Mouse (Mus musculus) gastrocnemius, postnatal 36 days (tissue): ENCODE data around the gene Paqr4. TPM values are rescaled to one million over a fixed set of nuclear protein-coding genes. Genes with fewer than 3 reads are reported as not detected.

Experiments used
- DNase-seq, 2 experiments: peaks; one replicate each; pipeline ENCODE4 v3.0.0; 2022
- intact Hi-C: fragments of 180-260 bp; cut with DNase I; formaldehyde crosslinking; loops from one replicate; pipeline ENCODE4 v1.15.1; 2025
- total RNA-seq, 2 experiments: library from RNA; stranded (reverse); gene quantifications; 2 replicates each; pipeline ENCODE4 v1.2.3; 2021

The Paqr4 gene
- total RNA-seq, 2 experiments from 2014 or later = 3.6 to 4.0 TPM

- intact Hi-C loops = no loop called here
- DNase-seq = no peak
Measured at GRCm38 (mm10) chr17:23757581-23757980, 16.9 kb upstream of the Paqr4 start.

GRCm38 (mm10) chr17:23755689-23756088, 15.0 kb upstream of the Paqr4 start:
- intact Hi-C loops = no loop called here
- no peak for DNase-seq

- intact Hi-C loops = no loop called here
- no peak for DNase-seq
Measured at GRCm38 (mm10) chr17:23749400-23750191, 8.9 kb upstream of the Paqr4 start.

- intact Hi-C loops = no loop called here
- peak; percentile 36 to 69 for DNase-seq
Measured at GRCm38 (mm10) chr17:23748631-23749391, 8.1 kb upstream of the Paqr4 start.

GRCm38 (mm10) chr17:23748026-23748425, 7.4 kb upstream of the Paqr4 start:
- intact Hi-C loops = no loop called here
- DNase-seq = no peak

- intact Hi-C loops = no loop called here
- no peak for DNase-seq
Measured at GRCm38 (mm10) chr17:23747471-23747870, 6.8 kb upstream of the Paqr4 start.

- no peak for DNase-seq
- intact Hi-C loops = no loop called here
Measured at GRCm38 (mm10) chr17:23746767-23747166, 6.1 kb upstream of the Paqr4 start.

GRCm38 (mm10) chr17:23746311-23746710, 5.6 kb upstream of the Paqr4 start:
- no peak for DNase-seq
- intact Hi-C loops = no loop called here

- intact Hi-C loops = no loop called here
- DNase-seq = no peak
Measured at GRCm38 (mm10) chr17:23745301-23746251, 4.9 kb upstream of the Paqr4 start, which contains the start of gene Kremen2. Gene Kremen2 (minus strand): TSS chr17:23745833.

- intact Hi-C loops = loop anchor here (5.0 kb wide), 1 partner anchor 53 kb away; no protein-coding TSS in a partner anchor
Measured at GRCm38 (mm10) chr17:23744651-23745050, 4.0 kb upstream of the Paqr4 start.

GRCm38 (mm10) chr17:23744076-23744475, 3.4 kb upstream of the Paqr4 start:
- no peak for DNase-seq
- intact Hi-C loops = loop anchor here (5.0 kb wide), 1 partner anchor 53 kb away; no protein-coding TSS in a partner anchor

More at GRCm38 (mm10) chr17:23744651-23745050, 4.0 kb upstream of the Paqr4 start:
- DNase-seq = no peak

GRCm38 (mm10) chr17:23742941-23743340, 2.3 kb upstream of the Paqr4 start:
- intact Hi-C loops = loop anchor here (5.0 kb wide), 1 partner anchor 54 kb away; no protein-coding TSS in a partner anchor

GRCm38 (mm10) chr17:23742210-23742793, 1.6 kb upstream of the Paqr4 start:
- intact Hi-C loops = loop anchor here (5.0 kb wide), 1 partner anchor 55 kb away; no protein-coding TSS in a partner anchor
- no peak for DNase-seq

More at GRCm38 (mm10) chr17:23742941-23743340, 2.3 kb upstream of the Paqr4 start:
- no peak for DNase-seq

GRCm38 (mm10) chr17:23741359-23742209, 917 bp upstream of the Paqr4 start:
- no peak for DNase-seq
- intact Hi-C loops = loop anchor here (5.0 kb wide), 1 partner anchor 56 kb away; no protein-coding TSS in a partner anchor

- intact Hi-C loops = loop anchor here (5.0 kb wide), 1 partner anchor 57 kb away; no protein-coding TSS in a partner anchor
- peak; percentile 83 to 88 for DNase-seq
Measured at GRCm38 (mm10) chr17:23740136-23740584, 507 bp downstream of the Paqr4 start.

- DNase-seq = no peak
- intact Hi-C loops = loop anchor here (5.0 kb wide), 1 partner anchor 58 kb away; no protein-coding TSS in a partner anchor
Measured at GRCm38 (mm10) chr17:23739202-23740135, 1.2 kb downstream of the Paqr4 start.

GRCm38 (mm10) chr17:23738836-23739201, 1.8 kb downstream of the Paqr4 start:
- intact Hi-C loops = no loop called here
- no peak for DNase-seq
